Mouse (Mus musculus): ENCODE data around the gene Mrpl22. TPM values are rescaled to one million over a fixed set of nuclear protein-coding genes. Genes with fewer than 3 reads are reported as not detected.

Mrpl22 gene
- polyA plus RNA-seq, 1 experiment from 2014 or later: 137 TPM

Other genes with a start within 250 kb of the Mrpl22 start
- 41.6 and 42.4 TPM in 2 replicates for gene Larp1, start 162.6 kb upstream of the Mrpl22 start, polyA plus RNA-seq (2016; fragmentation: Nextera tagmentation; extraction: Ambion mirVana)
- gene Gm12248, start 78.5 kb upstream of the Mrpl22 start, polyA plus RNA-seq (2016; fragmentation: Nextera tagmentation; extraction: Ambion mirVana): not detected in 2 replicates
- 50.5 and 51.8 TPM in 2 replicates for gene Cnot8, start 67.5 kb upstream of the Mrpl22 start, polyA plus RNA-seq (2016; fragmentation: Nextera tagmentation; extraction: Ambion mirVana)
- 25.4 and 26.0 TPM in 2 replicates for gene Gemin5, start 3.1 kb upstream of the Mrpl22 start, polyA plus RNA-seq (2016; fragmentation: Nextera tagmentation; extraction: Ambion mirVana)
- 6.3 and 6.4 TPM in 2 replicates for gene Igtp, start 27.9 kb downstream of the Mrpl22 start, polyA plus RNA-seq (2016; fragmentation: Nextera tagmentation; extraction: Ambion mirVana)
- gene Irgm2, start 28.0 kb downstream of the Mrpl22 start, polyA plus RNA-seq (2016; fragmentation: Nextera tagmentation; extraction: Ambion mirVana): 2.9 and 3.0 TPM in 2 replicates
- 0.14 and 0.43 TPM in 2 replicates for gene 4930438A08Rik, start 103.1 kb downstream of the Mrpl22 start, polyA plus RNA-seq (2016; fragmentation: Nextera tagmentation; extraction: Ambion mirVana)
- 18.2 and 18.5 TPM in 2 replicates for gene Zfp692, start 135.4 kb downstream of the Mrpl22 start, polyA plus RNA-seq (2016; fragmentation: Nextera tagmentation; extraction: Ambion mirVana)
- gene Zfp672, start 158.7 kb downstream of the Mrpl22 start, polyA plus RNA-seq (2016; fragmentation: Nextera tagmentation; extraction: Ambion mirVana): 50.1 and 50.4 TPM in 2 replicates
- 19.8 and 19.9 TPM in 2 replicates for gene Sh3bp5l, start 159.1 kb downstream of the Mrpl22 start, polyA plus RNA-seq (2016; fragmentation: Nextera tagmentation; extraction: Ambion mirVana)
- 0.19 TPM in 1 of 2 replicates, not detected in the other for gene Lypd8, start 207.4 kb downstream of the Mrpl22 start, polyA plus RNA-seq (2016; fragmentation: Nextera tagmentation; extraction: Ambion mirVana)
- gene 1810065E05Rik, start 249.4 kb downstream of the Mrpl22 start, polyA plus RNA-seq (2016; fragmentation: Nextera tagmentation; extraction: Ambion mirVana): not detected in 2 replicates